Mouse (Mus musculus): ENCODE measurements at regions not wholly inside any gene's neighbourhood (a gene's known extent, or its start where the extent isn't known, plus 50 kb on each side); places are given as distances from the start of the nearest gene placed in this dataset.

DNA sequence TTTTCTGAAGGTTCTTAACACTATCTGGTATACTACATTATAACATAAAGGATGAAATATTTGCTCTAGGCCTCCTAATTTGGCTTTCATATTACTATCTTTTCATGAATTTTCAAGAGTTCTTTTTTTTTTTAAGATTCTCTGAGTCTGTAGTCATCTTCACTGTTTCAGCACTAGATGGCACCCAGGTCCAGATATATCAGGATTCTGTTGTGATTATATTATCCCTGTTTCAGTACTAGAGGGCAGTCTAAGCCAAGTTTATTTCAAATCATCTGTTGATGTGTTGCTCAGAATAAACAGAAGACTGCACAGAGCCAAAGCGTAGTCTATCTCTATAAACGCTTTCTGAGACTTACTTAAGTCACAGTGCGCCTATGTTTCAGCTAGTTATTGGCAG, 1760.2 kb upstream of the Acvr2a start:
- no peak for DNase-seq

GRCm38 (mm10) chr2:47074191-47074590, 1739.7 kb upstream of the Acvr2a start:
- no peak for DNase-seq

- no peak for DNase-seq
Observed at GRCm38 (mm10) chr2:47075225-47075624, 1738.7 kb upstream of the Acvr2a start.

DNA sequence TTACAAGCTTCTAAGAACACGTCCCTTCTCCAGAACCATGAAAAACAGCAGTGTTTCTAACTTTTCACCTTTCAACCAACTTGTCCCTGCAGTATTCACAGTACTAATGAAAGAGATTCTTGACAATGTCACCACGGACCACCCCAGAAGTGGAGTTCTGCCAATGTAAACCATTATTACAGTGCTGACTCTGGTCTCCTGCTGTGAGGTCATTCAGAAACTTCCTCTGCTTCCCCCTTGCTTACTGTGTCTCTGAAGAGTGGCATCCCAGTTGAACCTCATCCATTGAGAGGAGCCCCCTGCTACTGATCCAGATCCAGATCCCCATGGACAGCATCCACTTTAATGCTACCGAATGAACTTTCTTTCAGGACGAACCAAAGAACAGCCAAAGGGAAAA, 1725.3 kb upstream of the Acvr2a start:
- DNase-seq = peak; percentile 60

DNA sequence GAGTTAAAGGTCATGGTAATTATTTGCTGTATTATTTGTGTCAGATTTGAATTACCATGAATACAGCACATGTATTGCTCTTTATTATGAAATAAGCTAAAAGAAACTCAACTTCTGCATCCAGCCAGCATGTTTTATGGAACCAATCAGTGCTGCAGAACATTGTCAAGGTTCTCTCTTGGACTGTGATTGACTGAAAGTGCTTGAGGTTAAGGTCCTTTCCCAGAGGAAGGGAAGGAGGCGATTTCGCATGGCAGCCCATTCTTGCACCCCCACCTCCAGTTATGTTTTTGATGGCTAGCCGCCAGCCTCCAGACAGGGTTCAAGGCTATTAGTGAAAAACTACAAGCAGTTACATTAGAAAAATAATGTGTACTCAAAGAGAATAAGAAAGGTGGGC, 1717.9 kb upstream of the Acvr2a start:
- peak; percentile 17 for DNase-seq

DNA sequence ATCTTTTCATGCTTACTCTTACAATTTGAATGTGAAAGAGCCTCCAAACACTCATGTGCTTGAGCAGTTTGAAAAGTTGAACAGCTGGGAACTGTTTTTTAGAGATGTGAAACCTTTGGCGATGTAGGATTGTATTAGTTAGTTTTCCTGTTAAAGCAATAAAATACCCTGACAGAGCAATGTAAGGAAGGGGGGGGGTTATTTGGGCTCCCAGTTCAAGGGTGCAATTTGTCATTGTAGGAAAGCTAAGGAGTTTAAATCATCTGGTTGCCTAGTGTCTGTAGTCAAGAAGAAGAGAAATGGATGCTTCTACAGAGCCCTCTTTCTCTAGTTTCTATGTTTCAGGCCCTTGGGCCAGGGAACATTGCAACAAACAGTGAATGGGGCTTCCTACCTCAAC, 1674.5 kb upstream of the Acvr2a start:
- DNase-seq = no peak

- DNase-seq = no peak
Observed at GRCm38 (mm10) chr2:47184067-47184802, 1629.7 kb upstream of the Acvr2a start.
